Mouse (Mus musculus): ENCODE measurements around the gene Usp53. TPM values are rescaled to one million over a fixed set of nuclear protein-coding genes. Genes with fewer than 3 reads are reported as not detected.

The Usp53 gene
- total RNA-seq (2021): 1 to 10 TPM; 8.3 to 8.4 TPM

DNA sequence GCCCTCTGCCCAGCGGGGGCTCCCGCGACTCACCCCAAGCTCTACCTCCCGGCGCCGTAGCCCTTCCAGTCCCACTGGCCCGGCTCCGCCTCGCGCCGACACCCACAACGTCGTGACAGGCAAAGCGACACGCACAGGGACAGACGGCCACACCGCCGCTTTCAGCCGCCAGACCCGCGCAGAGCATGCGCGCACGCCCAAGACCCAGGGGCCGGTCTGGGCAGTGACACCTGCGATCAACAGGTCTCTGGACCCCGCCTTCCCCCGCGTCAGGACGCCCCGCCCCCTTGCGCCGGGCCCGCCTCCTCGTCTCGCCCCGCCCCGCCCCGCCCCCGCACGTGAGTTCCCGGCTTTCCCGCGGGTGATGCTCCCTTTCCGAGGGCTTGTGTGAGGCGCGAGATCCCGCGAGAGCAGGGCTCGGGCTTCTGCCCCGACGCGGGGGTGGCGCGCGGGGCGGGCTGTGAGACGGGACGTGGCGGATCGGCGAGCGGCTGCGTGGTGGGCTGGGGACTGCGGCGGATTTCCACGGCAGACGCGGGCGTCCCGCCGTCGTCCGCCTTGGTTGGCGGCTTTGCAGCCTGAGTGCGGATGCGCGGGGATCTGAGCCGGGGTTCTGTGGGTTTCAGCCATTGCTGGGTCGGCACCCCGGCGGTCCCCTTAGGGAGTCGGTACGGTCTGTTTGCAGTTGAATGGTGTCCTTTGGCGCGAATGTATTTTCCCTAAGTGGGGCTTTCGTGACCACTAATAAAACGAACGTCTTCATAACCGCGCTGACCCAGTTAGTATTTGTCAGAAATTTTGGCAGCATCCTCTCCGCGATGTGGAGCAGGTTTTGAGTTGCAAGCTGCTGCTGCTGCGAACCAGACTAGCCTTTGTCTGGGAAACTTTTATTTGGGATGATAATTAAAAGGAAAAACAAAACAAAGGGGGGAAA lies at the start of gene Usp53:
Usp53 (minus strand) TSS at position 262 of the 934 bp plus-strand sequence.
- intact Hi-C loops (cut with DNase I): loop anchor here (5.0 kb wide), 2 partner anchors 37 to 173 kb away; no protein-coding TSS in a partner anchor
- DNase-seq: peak; percentile 94 to 95

DNA sequence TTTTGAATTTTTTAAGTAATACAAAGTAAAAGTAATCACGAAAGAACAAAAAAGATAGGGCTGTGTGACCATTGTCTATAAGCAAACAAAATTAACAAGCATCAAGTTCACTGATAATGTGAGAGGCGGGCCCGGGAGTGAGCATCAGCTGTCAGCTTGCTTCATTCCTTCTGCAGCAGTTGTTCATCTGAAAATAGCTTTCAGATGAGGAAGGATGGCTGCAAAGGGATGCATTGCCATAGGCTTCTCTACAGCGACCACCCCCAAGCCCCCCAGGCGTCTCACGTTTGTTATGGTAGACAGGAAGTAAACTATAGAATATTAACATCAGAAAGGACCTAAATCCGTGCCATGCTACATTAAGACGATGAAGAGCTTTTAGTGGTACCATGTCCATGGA lies 49.5 kb upstream of the Usp53 start:
- peak in 1 of 2 experiments; percentile 47 for DNase-seq
- intact Hi-C loops (cut with DNase I): loop anchor here (1.0 kb wide), 1 partner anchor 58 kb away; no protein-coding TSS in a partner anchor

DNA sequence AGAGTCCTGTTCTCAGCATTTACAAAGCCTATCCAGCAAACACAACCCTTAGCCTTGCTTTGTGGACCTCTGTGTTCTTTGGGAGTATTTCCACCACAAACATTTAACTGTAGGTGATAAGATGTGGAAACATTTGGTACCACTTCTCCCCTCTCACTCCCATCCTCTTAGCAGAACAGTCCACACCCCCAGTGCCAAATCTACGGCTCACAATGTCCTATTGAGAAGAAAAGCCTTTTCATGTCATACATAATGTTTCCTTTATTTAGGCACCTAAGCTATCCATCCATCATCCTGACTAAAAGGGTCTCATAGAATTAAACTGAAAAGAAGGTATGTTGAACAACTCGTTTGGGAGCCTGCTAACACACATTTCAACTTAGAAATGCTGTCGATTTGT lies 41.3 kb upstream of the Usp53 start:
- intact Hi-C loops (cut with DNase I): loop anchor here (5.0 kb wide), 1 partner anchor 77 kb away; no protein-coding TSS in a partner anchor
- DNase-seq: no peak

DNA sequence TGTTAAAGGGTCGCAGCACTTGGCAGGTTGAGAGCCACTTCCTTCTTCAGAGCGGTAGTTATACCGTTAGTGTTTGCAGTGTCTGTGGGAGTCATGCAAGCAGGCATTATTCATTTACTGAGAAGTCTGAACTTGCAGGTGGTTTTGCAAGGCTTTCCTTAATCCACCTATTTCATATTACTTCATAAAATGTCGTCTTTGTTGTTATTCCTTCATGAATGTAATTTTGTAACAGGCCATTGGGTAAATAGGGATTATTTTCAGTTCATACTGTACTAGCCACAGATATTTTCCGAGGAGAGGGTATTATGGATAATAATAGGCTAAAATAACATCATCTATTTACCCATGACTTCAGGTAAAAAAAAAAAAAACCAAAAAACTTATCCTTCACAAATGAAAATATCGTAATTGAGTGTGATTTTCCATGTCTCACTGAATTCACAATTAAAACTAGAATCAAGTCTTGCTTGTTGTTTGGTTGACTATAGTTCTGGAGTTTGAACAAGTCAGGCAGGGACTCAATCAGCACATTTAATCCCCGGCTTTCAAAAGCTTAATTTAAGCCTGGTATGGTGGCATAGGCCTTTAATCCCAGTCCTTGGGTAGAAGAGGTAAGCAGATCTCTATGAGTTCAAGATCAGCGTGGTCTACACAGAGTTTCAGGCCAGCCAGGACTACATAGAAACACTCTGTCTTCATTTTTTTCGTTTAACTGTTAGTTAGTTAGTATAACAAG lies 40.4 kb upstream of the Usp53 start:
- intact Hi-C loops (cut with DNase I): loop anchor here (5.0 kb wide), 1 partner anchor 78 kb away; no protein-coding TSS in a partner anchor
- DNase-seq: no peak

DNA sequence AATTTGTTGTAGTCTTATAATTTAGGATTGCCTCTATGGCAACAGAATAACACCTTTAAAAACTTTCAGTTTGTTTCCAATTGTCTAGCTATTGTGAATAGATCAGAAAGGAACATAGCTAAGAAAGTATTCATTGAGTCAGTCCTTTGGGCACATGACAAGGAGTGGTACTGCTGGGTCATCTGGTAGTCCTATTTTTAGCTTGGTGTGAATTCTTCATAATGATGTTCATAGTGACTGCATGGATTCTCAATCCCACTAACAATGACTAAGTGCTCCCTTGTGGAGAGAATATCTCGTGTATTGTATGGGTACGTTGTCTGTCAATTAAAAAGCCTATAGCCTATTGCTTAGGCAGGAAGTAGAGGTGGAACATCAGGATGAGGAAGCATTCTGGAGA lies 34.5 kb upstream of the Usp53 start:
- intact Hi-C loops (cut with DNase I): no loop called here
- DNase-seq: no peak

DNA sequence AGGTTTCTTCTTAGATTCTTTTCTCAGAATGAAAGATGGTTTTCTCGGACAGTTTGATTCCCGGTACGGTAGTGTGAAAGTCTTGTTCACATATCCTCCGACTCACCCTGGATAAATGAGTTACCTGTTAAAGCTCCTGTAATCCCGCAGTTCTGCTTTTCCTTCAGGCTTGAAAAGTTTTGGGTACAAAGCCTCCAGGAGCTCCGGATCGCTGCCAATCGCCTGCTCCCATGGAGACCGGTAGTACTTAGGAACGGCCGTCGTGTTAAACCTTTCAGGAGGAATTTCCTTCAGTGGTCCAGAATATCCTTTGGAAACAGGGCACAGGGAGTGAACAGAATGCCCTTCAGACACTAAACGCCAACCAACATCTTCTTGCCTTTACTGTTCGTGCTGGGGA lies 29.2 kb upstream of the Usp53 start:
- intact Hi-C loops (cut with DNase I): no loop called here
- DNase-seq: no peak

DNA sequence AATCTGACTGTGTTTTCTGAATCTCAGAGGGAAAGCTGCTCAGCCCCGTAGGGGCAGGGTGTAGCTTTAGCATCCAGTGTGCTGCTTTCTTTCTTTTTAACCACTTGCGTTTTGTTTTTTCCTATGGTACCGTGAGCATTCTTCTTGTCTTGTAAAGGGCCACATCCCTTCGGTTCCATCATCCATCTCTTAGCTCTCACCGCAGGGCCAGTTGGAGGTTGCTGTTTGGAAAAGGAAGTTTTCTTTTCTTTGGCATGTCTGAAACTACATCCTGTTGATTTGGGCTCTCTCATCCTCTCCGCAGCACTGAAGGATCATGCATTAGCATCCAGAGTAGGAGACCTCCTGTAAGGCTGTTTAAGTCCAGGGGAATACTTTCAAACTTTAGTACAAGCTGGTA lies 25.1 kb upstream of the Usp53 start:
- intact Hi-C loops (cut with DNase I): no loop called here
- no peak for DNase-seq

DNA sequence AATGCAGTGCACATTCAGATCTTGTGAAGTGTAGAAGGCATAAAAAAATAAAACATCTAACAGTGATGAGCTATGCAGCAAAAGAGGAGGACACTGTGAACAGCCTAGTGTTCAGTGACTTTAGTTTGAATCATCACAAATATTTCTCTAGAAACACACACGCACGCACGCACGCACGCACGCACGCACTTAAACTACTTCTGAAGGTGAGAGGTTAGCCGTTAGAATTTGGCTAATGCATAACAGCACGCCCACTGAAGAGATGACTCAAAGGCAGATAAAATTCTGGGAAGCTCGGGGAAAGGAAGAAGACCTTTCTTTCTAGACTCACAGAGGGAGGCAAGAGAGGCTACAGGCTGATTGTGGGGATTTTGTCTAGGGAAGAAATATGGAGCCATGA lies 23.1 kb upstream of the Usp53 start:
- DNase-seq: no peak
- intact Hi-C loops (cut with DNase I): no loop called here

DNA sequence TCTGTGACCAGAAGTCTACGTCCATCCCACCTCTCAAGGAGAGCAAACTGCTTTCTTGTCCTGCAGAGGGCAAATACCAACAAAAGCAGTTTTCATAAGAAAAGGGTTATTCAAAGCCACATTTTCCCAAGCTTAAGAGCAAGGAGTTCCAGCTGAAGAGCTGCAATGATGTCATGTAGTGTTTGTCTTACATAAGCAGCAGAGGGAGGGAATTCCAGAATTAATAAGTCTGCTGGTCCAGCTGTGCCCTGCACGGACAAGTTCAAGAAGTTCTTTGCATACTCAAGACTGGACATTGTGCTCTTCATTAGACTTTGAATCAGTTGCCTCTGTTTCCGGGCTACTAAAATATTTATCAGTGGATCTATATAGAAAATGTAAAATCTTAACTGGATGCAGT lies 16.7 kb upstream of the Usp53 start:
- no peak for DNase-seq
- intact Hi-C loops (cut with DNase I): no loop called here

DNA sequence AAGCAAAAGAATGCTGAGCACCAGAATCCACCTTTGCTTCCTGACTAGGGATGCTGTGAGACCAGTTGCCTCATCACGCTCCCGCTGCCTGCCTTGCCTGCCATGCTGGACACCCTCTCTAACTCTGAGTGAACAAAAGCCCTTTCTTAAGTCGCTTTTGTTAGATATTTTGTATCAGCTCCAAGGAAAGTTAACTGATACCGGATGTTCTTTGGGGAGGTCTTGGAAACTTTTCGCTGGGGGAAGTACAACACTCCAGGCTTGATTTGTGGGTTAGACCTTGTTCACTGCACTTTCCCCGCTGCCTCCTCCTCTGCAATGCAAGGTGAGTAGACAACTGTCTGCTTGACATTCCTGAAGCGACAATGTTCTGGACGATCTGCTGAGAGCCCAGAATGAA lies 14.2 kb upstream of the Usp53 start:
- intact Hi-C loops (cut with DNase I): no loop called here
- no peak for DNase-seq

DNA sequence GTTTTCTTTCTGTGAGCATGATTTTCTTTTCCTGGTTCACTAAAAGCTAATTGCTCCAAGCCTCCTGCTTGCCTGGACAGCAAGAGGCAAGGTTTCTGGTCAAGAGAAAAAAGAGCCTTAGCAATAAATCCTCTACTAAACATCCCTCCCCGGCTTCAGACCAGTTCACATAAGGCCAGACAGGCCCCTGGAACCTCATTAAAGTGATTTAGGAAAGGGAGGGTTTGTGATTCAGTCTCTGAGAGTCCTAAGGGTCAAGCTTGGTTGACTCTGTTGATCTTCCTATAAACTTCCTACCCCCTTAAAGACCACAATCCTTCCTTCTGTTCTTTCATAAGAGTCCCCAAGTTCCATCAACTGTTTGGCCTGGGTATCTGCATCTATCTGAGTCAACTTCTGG lies 12.7 kb upstream of the Usp53 start:
- no peak for DNase-seq
- intact Hi-C loops (cut with DNase I): no loop called here

DNA sequence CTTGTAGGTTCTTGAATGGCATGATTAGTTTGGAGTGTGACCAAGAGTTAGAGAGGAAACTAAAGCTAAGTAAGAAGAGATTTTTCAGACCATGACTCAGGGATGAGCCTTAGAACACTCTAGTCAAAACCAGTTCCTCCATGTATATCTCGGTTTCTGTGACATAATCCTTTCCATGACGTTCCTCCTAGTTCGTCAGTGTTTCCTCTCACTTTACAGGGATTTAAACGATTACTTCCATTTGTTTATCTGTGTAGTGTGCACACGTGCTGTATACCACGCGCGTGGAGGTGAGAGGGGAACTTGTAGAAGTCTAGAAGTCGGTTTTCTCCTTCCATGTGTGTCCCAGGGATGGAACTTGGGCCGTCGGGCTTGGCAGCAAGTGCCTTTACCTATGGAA lies 2.6 kb upstream of the Usp53 start:
- intact Hi-C loops (cut with DNase I): loop anchor here (5.0 kb wide), 1 partner anchor 170 kb away; no protein-coding TSS in a partner anchor
- no peak for DNase-seq

DNA sequence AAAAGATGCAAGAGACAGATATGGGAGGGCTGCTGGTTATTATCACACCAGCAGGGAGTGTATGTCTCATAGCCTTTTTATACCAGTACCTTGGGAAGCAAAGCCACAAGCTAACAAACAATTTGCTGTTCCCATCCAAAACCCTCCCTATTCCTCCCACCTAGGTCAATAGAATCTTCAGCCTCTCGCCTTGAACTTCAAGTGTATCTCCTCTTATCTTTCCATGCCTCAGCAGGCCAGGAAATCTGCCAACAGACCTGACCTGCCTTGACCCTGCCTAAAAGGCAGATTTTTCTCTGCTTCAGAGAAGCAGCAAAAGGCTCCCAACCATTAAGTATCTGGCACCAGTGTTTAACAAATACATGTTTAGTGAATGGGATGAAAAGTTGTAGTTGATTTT lies 2.1 kb upstream of the Usp53 start:
- intact Hi-C loops (cut with DNase I): loop anchor here (5.0 kb wide), 1 partner anchor 171 kb away; no protein-coding TSS in a partner anchor
- no peak for DNase-seq

DNA sequence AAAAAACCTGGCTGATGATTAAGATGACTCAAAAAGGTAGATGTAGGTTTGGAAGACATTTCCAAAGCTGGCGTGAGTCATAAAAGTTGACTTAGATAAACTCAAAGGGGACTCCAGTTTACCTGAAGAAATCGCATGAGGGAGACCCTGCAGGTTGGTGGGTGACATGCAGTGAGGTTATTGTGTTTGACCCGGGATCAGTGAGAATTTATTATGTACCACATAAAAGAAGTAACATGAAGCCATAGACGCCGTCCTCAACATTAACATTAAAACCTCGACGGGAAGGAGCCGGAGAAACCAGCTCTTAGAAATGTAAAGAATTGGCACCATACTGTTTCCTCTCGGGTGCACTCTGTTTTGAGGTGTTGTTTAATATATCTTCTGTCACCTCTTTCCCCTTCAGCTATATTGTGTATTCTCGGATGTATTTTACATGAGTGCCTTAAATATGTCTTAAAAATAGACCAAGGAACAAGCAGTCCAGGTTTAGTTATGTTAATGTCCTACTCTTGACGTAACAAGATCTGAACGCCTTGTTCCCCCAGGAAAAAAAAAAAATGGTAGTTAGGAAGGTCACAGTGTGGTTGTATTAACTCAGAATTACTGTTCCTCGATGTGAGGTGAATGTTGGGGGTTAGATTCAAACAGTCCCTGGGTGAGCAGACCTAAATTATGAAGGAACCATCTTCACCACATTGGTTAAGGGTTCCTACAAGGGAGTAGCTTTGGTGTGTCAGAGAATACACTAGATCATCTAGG lies 1.1 kb upstream of the Usp53 start:
- intact Hi-C loops (cut with DNase I): loop anchor here (5.0 kb wide), 1 partner anchor 172 kb away; no protein-coding TSS in a partner anchor
- peak in 1 of 2 experiments; percentile 26 for DNase-seq

DNA sequence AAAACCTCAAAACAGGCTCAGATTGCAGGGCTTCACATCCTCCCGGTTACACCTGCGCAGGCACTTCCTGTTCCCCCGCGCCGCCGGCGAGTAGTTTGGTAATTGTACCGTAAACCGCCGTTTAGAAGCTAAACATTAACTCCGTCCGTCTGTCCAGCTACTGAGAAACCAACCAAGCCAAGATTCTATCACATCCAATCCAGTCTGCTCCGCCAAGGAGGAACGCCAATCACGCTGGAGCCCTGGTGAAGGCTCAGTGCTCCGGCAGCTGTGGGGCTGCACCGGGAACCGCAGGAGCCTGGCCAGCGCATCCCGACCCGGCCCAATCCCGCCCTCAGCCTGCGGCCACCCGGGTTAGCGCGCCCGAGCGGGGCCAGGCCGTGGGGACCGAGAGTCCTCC lies 461 bp downstream of the Usp53 start:
- no peak for DNase-seq
- intact Hi-C loops (cut with DNase I): loop anchor here (5.0 kb wide), 1 partner anchor 37 kb away; no protein-coding TSS in a partner anchor

DNA sequence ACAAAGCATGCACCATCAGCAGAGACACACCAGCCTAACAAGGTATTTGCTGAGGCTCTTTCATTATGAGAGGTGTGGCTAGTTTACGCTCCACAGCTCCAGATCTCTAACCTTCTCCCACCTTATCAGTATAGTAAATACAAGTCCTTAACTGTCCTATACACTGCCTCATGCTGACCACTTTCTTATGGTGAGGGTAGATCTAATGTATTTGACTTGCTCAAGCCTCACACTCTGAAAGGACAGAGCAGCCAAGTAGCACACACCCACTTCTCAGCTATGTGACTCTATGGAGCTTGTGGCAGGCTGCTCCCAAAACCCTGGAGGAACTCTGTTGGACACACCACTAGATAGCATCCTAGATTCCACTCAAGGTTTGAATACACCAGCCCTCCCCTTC lies 8.3 kb downstream of the Usp53 start:
- no peak for DNase-seq
- intact Hi-C loops (cut with DNase I): no loop called here

DNA sequence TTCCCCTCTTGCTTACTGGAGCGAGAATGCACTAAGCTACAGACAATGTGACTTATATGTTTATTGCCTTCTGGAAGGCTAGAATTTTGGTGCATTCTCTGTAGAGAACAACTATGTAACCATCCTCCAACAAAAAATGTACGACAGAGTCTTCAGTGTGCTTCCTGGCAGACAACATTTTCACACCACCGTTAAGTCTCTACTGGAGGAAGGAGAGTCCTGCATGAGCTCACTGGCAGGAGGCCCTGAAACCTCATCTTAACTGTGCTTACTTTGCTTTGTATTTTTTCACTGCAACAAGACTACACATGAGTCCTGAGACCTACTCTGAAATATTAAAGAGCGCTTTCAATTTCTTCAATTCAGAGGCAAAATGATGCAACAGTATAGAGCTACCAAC lies 8.9 kb downstream of the Usp53 start:
- DNase-seq: no peak
- intact Hi-C loops (cut with DNase I): no loop called here

DNA sequence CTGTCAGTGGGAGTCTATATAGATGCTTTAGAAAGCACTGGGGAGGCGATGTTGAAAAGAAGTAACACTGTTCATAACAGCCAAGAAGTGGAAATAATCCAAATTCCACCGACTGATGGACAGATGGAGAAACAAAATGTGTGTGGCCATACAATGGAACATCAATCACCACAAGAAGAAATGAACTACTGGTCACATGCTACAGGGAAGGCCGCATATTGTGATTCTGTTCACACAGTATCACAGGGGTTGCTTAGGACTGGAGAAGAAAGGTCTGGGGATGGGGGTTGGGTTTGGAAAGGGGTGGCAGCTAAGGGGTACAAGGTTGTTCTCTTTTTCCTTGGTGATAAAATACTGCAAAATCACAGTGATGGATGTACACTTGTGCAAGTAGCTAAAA lies 9.5 kb downstream of the Usp53 start:
- intact Hi-C loops (cut with DNase I): no loop called here
- DNase-seq: no peak

DNA sequence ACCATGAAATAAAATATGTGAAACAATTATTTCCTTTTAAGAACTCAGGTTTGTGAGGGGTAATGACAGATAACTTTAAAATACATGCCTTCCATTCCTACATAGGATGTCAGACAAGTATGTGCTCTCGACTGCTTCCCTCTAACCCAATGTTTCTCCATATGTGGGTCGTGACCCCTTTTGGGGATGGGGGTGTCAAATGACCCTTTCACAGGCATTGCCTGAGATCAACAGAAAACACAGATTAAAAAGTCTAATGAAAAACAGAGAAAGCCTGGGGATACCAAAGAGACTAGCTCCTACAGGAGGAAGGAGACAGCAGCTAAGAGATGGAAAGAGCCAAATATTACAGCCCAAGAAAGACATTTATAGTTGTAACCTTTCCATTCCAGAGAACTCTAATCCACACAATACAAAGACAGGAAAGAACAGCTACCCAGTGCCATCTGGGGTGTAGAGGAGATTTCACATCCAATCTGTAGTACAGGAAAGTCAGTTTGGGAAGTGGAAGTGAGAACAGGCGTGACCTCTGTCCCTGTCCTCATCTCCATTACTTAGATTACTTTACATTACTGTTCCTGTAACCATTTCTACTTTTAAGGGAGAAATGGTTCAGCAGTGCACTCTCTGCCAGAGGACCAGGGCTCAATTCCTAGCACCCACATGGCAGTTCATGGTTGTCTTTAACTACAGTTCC lies 12.0 kb downstream of the Usp53 start:
- intact Hi-C loops (cut with DNase I): no loop called here
- DNase-seq: no peak

DNA sequence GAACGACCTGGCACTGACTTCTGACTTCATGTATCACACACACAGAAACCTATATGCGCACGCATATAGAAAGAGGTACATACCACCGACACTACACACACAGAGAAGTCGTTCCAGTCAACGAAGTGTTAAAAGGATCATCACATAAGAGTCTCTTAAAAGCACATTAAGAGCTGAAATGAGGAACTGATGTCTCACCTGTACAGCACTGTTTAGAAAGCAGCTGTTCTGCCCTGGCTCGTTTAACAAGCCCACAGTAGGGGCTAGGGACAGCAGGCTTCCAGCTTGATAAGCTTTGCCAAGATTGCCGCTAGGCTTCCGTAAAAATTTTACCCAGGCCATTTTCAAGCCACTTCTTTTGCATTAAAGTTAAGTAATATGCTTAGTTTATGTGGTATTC lies 15.9 kb downstream of the Usp53 start:
- intact Hi-C loops (cut with DNase I): no loop called here
- DNase-seq: no peak

Measured in heart, postnatal 10 days (tissue).